Mouse (Mus musculus): ENCODE data around the gene Gcnt1. TPM values are rescaled to one million over a fixed set of nuclear protein-coding genes. Genes with fewer than 3 reads are reported as not detected.

The Gcnt1 gene
- polyA plus RNA-seq, 1 experiment from 2014 or later: 2.7 TPM

- H3K4me2 ChIP-seq (replicated peaks; ENCODE audit: low read depth, low read length): no peak overlapping the region
- no peak for ATAC-seq
- no peak overlapping the region for H3K27ac ChIP-seq (ENCODE audit: low read length)
- WGBS: 86% methylated on average over 5 of the region's 5 CpGs
- H3K9me3 ChIP-seq (ENCODE audit: low read length): no peaks in the 10 kb centered on the region
- no peak overlapping the region for H3K9ac ChIP-seq (replicated peaks; ENCODE audit: low read depth)
- TF ChIP-seq EP300 (IDR thresholded peaks at IDR 0.05) (no peak), CTCF (IDR thresholded peaks at IDR 0.05) (no peak)
- DNase-seq (ENCODE audit: low spot score): no peak
- no peak overlapping the region for H3K4me3 ChIP-seq (ENCODE audit: low read depth, low read length)
- H3K27me3 ChIP-seq (replicated peaks; ENCODE audit: insufficient read depth, low read length): no peaks in the 10 kb centered on the region
- no peaks in the 10 kb centered on the region for H3K36me3 ChIP-seq (ENCODE audit: insufficient read depth, low read length)
- H3K4me1 ChIP-seq (ENCODE audit: insufficient read depth, low read depth, low read length): no peaks in the 10 kb centered on the region
These were observed 34.2 kb upstream of the Gcnt1 start for GRCm38 (mm10) chr19:17406823-17407222.

GRCm38 (mm10) chr19:17403175-17403574 lies 30.5 kb upstream of the Gcnt1 start:
- no peaks in the 10 kb centered on the region for H3K4me1 ChIP-seq (ENCODE audit: insufficient read depth, low read depth, low read length)
- no peaks in the 10 kb centered on the region for H3K27me3 ChIP-seq (replicated peaks; ENCODE audit: insufficient read depth, low read length)
- no peak overlapping the region for H3K9ac ChIP-seq (replicated peaks; ENCODE audit: low read depth)
- ATAC-seq (no peak), DNase-seq (ENCODE audit: low spot score) (no peak)
- no peak overlapping the region for H3K27ac ChIP-seq (ENCODE audit: low read length)
- 0 out of 2 replicates have a peak, but pooled peaks cover 3% of the 10 kb centered on the region for H3K36me3 ChIP-seq (ENCODE audit: insufficient read depth, low read length)
- TF ChIP-seq CTCF (IDR thresholded peaks at IDR 0.05): no peak
- no peak for TF ChIP-seq EP300 (IDR thresholded peaks at IDR 0.05)
- 87% methylated on average over 4 of the region's 4 CpGs for WGBS
- no peaks in the 10 kb centered on the region for H3K9me3 ChIP-seq (ENCODE audit: low read length)
- H3K4me3 ChIP-seq (ENCODE audit: low read depth, low read length): no peak overlapping the region
- H3K4me2 ChIP-seq (replicated peaks; ENCODE audit: low read depth, low read length): no peak overlapping the region

GRCm38 (mm10) chr19:17400571-17400970 lies 27.9 kb upstream of the Gcnt1 start:
- WGBS: 40% methylated on average over 4 of the region's 4 CpGs
- Histone ChIP-seq H3K27ac (ENCODE audit: low read length) (no peak overlapping the region), H3K9me3 (ENCODE audit: low read length) (no peaks in the 10 kb centered on the region), H3K27me3 (replicated peaks; ENCODE audit: insufficient read depth, low read length) (no peaks in the 10 kb centered on the region), H3K36me3 (ENCODE audit: insufficient read depth, low read length) (0 out of 2 replicates have a peak, but pooled peaks cover 3% of the 10 kb centered on the region), H3K4me2 (replicated peaks; ENCODE audit: low read depth, low read length) (no peak overlapping the region), H3K4me3 (ENCODE audit: low read depth, low read length) (no peak overlapping the region), H3K4me1 (ENCODE audit: insufficient read depth, low read depth, low read length) (no peaks in the 10 kb centered on the region), H3K9ac (replicated peaks; ENCODE audit: low read depth) (no peak overlapping the region)
- ATAC-seq (peak; percentile 27), DNase-seq (ENCODE audit: low spot score) (no peak)
- TF ChIP-seq CTCF (IDR thresholded peaks at IDR 0.05): no peak
- no peak for TF ChIP-seq EP300 (IDR thresholded peaks at IDR 0.05)

- no peak for ATAC-seq
- H3K36me3 ChIP-seq (ENCODE audit: insufficient read depth, low read length): 0 out of 2 replicates have a peak, but pooled peaks cover 3% of the 10 kb centered on the region
- 90% methylated on average over 4 of the region's 4 CpGs for WGBS
These were observed 27.3 kb upstream of the Gcnt1 start for GRCm38 (mm10) chr19:17399965-17400364.

GRCm38 (mm10) chr19:17397922-17398321 lies 25.3 kb upstream of the Gcnt1 start:
- Histone ChIP-seq H3K4me1 (ENCODE audit: insufficient read depth, low read depth, low read length) (no peaks in the 10 kb centered on the region; the same call in 1 of the 2 replicates), H3K9ac (replicated peaks; ENCODE audit: low read depth) (no peak overlapping the region), H3K4me3 (ENCODE audit: low read depth, low read length) (no peak overlapping the region), H3K4me2 (replicated peaks; ENCODE audit: low read depth, low read length) (no peak overlapping the region), H3K9me3 (ENCODE audit: low read length) (no peaks in the 10 kb centered on the region), H3K36me3 (ENCODE audit: insufficient read depth, low read length) (0 out of 2 replicates have a peak, but pooled peaks cover 3% of the 10 kb centered on the region), H3K27me3 (replicated peaks; ENCODE audit: insufficient read depth, low read length) (no peaks in the 10 kb centered on the region), H3K27ac (ENCODE audit: low read length) (no peak overlapping the region)
- no peak for ATAC-seq
- TF ChIP-seq EP300 (IDR thresholded peaks at IDR 0.05) (no peak), CTCF (IDR thresholded peaks at IDR 0.05) (no peak)
- DNase-seq (ENCODE audit: low spot score): peak; percentile 52
- WGBS: 58% methylated on average over 5 of the region's 5 CpGs

More at GRCm38 (mm10) chr19:17399965-17400364, 27.3 kb upstream of the Gcnt1 start:
- no peak overlapping the region for H3K27ac ChIP-seq (ENCODE audit: low read length)
- H3K4me1 ChIP-seq (ENCODE audit: insufficient read depth, low read depth, low read length): no peaks in the 10 kb centered on the region; the same call in 1 of the 2 replicates
- no peak for DNase-seq (ENCODE audit: low spot score)
- no peaks in the 10 kb centered on the region for H3K27me3 ChIP-seq (replicated peaks; ENCODE audit: insufficient read depth, low read length)
- H3K9me3 ChIP-seq (ENCODE audit: low read length): no peaks in the 10 kb centered on the region
- H3K9ac ChIP-seq (replicated peaks; ENCODE audit: low read depth): no peak overlapping the region
- no peak overlapping the region for H3K4me3 ChIP-seq (ENCODE audit: low read depth, low read length)
- no peak overlapping the region for H3K4me2 ChIP-seq (replicated peaks; ENCODE audit: low read depth, low read length)
- TF ChIP-seq CTCF (IDR thresholded peaks at IDR 0.05) (no peak), EP300 (IDR thresholded peaks at IDR 0.05) (no peak)

GRCm38 (mm10) chr19:17396802-17397201 lies 24.2 kb upstream of the Gcnt1 start:
- TF ChIP-seq EP300 (IDR thresholded peaks at IDR 0.05): peak; percentile 56; the same call in 1 of the 2 replicates
- no peak for TF ChIP-seq CTCF (IDR thresholded peaks at IDR 0.05)
- Histone ChIP-seq H3K27me3 (replicated peaks; ENCODE audit: insufficient read depth, low read length) (no peaks in the 10 kb centered on the region), H3K4me2 (replicated peaks; ENCODE audit: low read depth, low read length) (no peak overlapping the region), H3K4me3 (ENCODE audit: low read depth, low read length) (no peak overlapping the region), H3K27ac (ENCODE audit: low read length) (no peak overlapping the region), H3K9me3 (ENCODE audit: low read length) (no peaks in the 10 kb centered on the region), H3K9ac (replicated peaks; ENCODE audit: low read depth) (no peak overlapping the region), H3K4me1 (ENCODE audit: insufficient read depth, low read depth, low read length) (no peaks in the 10 kb centered on the region; the same call in 1 of the 2 replicates), H3K36me3 (ENCODE audit: insufficient read depth, low read length) (0 out of 2 replicates have a peak, but pooled peaks cover 3% of the 10 kb centered on the region)
- 36% methylated on average over 4 of the region's 4 CpGs for WGBS
- ATAC-seq (no peak), DNase-seq (ENCODE audit: low spot score) (peak; percentile 42)
